Mouse (Mus musculus) megakaryocyte-erythroid progenitor cell, adult 5 weeks (primary cell): ENCODE results near the gene Atp6v0a1. TPM values are rescaled to one million over a fixed set of nuclear protein-coding genes. Genes with fewer than 3 reads are reported as not detected.

Source experiments
- polyA plus RNA-seq: library from polyadenylated mRNA; stranded (reverse); fragments of >175 nt; gene quantifications from 2 replicates; pipeline ENCODE4 v1.2.3, GENCODE M21; 2012

Gene Atp6v0a1
- polyA plus RNA-seq: 14.5 and 15.3 TPM in 2 replicates

DNA sequence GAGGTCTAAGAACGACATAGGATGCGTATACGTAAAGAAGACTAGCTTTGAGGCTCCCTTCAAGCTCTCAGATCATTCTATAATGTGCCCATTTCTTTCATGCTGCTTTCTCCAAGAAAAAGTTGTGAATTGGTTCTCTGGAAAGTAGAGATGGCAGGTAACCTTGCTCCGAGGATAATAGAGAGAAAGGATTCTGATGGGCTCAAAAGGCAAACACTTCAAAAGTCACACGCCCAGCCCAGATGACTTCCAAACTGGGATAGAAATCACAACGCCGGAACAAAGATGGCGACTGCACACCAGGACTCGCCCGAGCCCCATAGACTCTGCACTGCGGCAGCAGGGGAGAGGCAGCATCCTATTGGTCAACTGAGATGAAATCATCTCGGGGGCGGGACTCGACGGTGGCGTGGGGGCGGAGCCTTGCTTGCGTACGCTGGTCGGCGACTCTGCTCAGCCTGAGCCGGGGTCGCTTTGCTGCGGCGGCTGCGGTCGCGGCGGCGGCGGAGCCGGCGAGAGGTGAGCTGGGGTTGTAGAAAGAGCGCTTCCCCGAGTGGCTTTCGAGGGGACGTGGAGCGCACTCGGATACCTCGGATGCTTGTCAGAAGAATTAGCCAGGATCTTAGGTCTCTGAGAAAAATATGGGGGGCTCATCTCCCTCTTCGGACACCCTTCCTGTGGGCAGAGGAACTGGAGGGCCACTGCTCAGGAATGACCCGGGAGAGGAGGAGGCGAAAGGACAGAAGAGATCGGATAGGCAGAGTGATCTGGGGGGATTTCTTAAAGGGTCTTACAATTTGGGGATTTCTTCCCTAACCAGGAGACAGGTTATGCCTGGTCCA is at the start of gene Atp6v0a1:
Gene Atp6v0a1 (plus strand): TSS at position 407 of the 842 bp plus-strand sequence.

GRCm38 (mm10) chr11:100970557-100970937 is 38.7 kb upstream of the Atp6v0a1 start, which contains the start of gene Cavin1:
Cavin1 (minus strand) TSS chr11:100970887.

DNA sequence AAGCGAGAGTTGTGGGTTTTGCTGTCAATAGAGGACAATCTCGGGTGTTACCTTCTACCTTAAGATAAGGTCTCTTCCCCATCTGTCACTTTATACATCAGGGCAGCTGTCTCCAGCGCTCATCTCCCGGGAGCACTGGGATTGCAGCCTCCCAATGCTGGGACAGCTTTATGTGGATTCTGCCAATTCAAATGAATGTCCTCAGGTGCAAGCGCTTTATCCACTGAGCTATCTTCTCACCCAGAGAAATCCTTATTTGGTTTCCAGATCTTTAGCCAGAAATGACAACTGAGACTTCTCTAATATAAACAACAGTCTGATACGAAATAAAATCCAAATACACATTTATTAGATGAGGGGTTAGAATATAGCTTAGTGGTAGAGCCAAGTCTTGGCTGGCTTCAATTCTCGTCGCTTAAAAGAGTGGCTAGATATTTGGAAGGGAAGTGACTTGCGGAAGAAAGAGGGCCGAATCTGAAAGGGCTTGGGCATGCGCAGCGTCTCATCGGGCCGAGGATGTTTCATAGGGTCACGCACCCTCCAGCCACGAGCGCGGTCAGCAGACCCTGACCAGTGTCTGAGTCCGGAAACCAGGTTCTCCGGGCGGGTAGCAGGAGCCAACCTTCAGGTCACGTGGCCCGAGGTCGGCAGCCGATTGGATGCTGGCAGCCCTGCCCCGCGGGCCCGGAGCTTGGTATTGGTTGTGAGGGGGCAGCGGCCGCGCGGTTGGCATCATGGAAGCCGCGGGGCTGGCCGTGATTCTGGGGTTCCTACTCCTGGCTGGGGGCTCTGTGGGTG is 60.3 kb downstream of the Atp6v0a1 start, which contains the start of gene Naglu:
Gene Naglu (plus strand): TSS at position 622 of the 798 bp plus-strand sequence.

GRCm38 (mm10) chr11:101078121-101078520 is 68.9 kb downstream of the Atp6v0a1 start, which contains the start of gene Hsd17b1:
Hsd17b1 (plus strand) TSS chr11:101078411.

GRCm38 (mm10) chr11:101082208-101083082 is 73.2 kb downstream of the Atp6v0a1 start, which contains the start of gene Coasy:
Coasy (plus strand) TSS chr11:101082565.

GRCm38 (mm10) chr11:101086756-101087681 is 77.8 kb downstream of the Atp6v0a1 start, which contains the start of gene Mlx:
Mlx (plus strand) TSS chr11:101087277.

DNA sequence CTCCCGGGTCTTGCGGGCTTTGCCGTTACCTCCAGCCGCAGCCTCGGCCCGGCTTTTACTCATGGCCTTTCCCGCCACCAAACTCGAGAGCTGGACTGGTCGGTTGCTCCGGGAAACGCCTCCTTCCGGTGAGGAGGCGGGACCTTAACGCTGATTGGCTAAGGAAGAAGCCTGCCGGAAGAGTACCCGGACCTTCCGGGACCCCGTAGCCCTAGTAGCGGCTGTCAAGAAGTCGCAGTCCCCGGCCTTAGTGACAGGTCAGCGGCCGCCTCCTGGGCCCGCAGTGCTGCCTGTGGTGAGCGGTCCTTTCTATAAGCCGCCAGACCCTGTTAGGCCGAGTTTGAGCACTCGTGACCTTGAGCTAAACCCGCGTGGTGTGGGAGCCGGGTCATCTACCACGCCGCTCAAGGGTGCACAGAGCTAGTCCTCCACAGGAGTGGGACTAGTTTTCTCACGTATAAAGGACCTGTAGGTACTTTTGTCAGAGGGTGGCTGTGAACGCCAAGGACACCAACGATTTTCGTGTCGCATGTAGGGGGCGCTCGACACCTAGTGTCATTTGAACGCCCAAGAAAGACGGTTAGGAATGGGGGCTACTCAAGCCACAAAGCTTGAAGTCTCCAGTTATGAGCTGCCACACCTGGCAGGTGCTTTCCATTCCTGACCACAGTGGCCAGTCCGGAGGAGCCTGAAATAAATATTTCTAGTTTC is 86.2 kb downstream of the Atp6v0a1 start, which contains the start of gene Psmc3ip:
Gene Psmc3ip (minus strand): TSS at position 123 of the 711 bp plus-strand sequence.

Other genes starting within 250 kb of the Atp6v0a1 start
- 0.32 and 0.34 TPM in 2 replicates for gene Kcnh4, start 249.5 kb upstream of the Atp6v0a1 start, polyA plus RNA-seq
- 0.17 TPM in 1 of 2 replicates, not detected in the other for gene Hcrt, start 246.5 kb upstream of the Atp6v0a1 start, polyA plus RNA-seq
- 5.0 and 5.4 TPM in 2 replicates for gene Ghdc, start 238.5 kb upstream of the Atp6v0a1 start, polyA plus RNA-seq
- 36.7 and 47.9 TPM in 2 replicates for gene Stat5b, start 158.7 kb upstream of the Atp6v0a1 start, polyA plus RNA-seq
- 36.0 and 46.8 TPM in 2 replicates for gene Stat5a, start 150.1 kb upstream of the Atp6v0a1 start, polyA plus RNA-seq
- gene Stat3, start 69.9 kb upstream of the Atp6v0a1 start, polyA plus RNA-seq: 55.6 and 64.4 TPM in 2 replicates
- 11.1 and 19.8 TPM in 2 replicates for gene Cavin1, start 38.6 kb upstream of the Atp6v0a1 start, polyA plus RNA-seq
- 10.9 and 18.8 TPM in 2 replicates for gene Naglu, start 60.6 kb downstream of the Atp6v0a1 start, polyA plus RNA-seq
- gene Hsd17b1, start 69.0 kb downstream of the Atp6v0a1 start, polyA plus RNA-seq: 14.7 and 25.8 TPM in 2 replicates
- gene Coasy, start 73.1 kb downstream of the Atp6v0a1 start, polyA plus RNA-seq: 28.1 and 33.5 TPM in 2 replicates
- 25.5 and 26.1 TPM in 2 replicates for gene Mlx, start 77.8 kb downstream of the Atp6v0a1 start, polyA plus RNA-seq
- 31.9 and 37.0 TPM in 2 replicates for gene Psmc3ip, start 86.0 kb downstream of the Atp6v0a1 start, polyA plus RNA-seq
- 10.3 and 11.6 TPM in 2 replicates for gene Retreg3, start 110.4 kb downstream of the Atp6v0a1 start, polyA plus RNA-seq
- gene Tubg1, start 110.5 kb downstream of the Atp6v0a1 start, polyA plus RNA-seq: 65.7 and 69.7 TPM in 2 replicates
- gene Tubg2, start 146.5 kb downstream of the Atp6v0a1 start, polyA plus RNA-seq: 0.12 TPM in 1 of 2 replicates, not detected in the other
- 1.3 and 1.7 TPM in 2 replicates for gene Cntnap1, start 161.1 kb downstream of the Atp6v0a1 start, polyA plus RNA-seq
- 1.7 and 2.8 TPM in 2 replicates for gene Plekhh3, start 161.9 kb downstream of the Atp6v0a1 start, polyA plus RNA-seq
- 0.12 and 0.25 TPM in 2 replicates for gene Ccr10, start 166.0 kb downstream of the Atp6v0a1 start, polyA plus RNA-seq
- gene Ezh1, start 217.0 kb downstream of the Atp6v0a1 start, polyA plus RNA-seq: 4.0 and 4.4 TPM in 2 replicates
- gene Ramp2, start 236.6 kb downstream of the Atp6v0a1 start, polyA plus RNA-seq: 0.44 TPM in 1 of 2 replicates, not detected in the other
- gene Vps25, start 244.3 kb downstream of the Atp6v0a1 start, polyA plus RNA-seq: 95.7 and 108 TPM in 2 replicates